Mouse (Mus musculus): ENCODE data around the gene Arhgap8.
A peak's percentile ranks its signal among the peaks of the same experiment; 100 is the strongest.
"Not testable (repeated sequence)": the region's sequence is repeated elsewhere in the genome, so short reads cannot be mapped to it uniquely, and the experiment has no call there.

Arhgap8 gene

DNA sequence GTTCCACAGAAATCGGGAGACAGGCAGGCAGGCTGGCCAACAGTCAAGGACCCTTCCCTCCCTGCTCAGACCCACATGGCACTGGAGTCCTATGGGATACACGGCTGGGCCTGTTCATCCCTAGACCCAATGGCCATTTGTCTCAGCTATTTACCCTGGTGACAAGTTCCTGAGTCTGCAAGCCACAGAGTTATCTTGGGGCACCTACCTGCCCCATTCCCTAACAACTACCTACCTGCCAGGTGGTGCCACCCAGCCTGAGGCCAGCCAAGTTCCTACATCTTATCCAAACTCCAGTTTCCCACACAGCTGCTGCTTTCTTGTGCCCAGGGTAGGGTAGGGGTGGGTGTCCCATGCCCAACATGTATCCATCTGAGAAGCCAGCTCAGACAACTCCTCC lies 21.7 kb upstream of the Arhgap8 start:
- DNase-seq, result no peak

DNA sequence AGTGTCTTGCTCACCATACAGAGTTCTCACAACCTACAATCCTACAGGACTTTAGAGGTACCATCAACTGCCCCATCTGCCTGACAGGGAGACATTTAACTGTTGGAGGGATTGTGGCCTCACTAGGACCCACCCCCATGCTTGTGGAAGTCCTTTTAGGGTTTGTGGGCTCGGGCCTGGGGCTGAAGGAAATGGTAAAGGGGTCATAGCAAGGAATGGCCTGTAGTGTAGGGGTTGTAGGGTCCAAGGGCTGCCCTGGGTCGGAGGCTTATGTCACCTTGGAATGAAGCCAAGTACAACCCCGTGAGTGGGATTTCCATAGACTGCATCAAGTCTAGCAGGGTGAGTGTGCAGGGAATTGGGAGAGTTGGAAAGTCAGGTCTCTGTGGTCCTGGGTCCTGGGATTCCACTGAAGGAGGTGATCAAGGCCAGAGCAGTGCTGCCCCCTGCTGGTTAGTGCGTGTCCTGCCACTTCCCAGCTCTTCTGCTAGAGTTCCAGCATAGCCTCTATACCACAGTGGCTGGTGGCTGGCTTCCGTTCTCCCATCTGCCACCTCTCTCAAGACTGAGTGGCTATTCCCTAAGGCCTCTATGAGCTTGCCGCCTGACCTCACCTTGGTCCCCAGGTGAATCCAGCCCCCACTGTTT lies 19.6 kb upstream of the Arhgap8 start:
- no peak for DNase-seq

DNA sequence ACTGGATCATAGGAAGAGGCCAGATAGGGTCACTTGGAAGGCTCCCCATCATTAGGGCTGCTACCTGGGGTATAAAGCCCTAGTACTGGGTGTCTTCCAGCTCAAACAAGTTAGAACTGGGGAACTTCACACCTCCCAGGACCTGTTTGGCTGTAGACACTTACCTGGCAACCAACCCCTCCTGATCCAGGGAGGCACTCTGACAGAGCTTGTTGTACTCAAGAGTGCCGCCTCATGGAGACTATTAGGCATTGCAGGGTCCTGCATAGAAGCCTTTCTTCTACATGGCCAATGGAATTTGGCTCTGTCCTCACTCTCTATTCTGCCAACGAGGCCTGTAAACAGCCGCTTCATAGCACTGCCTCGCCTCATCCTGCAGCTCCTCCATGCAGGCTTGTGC lies 17.9 kb upstream of the Arhgap8 start:
- no peak for DNase-seq

DNA sequence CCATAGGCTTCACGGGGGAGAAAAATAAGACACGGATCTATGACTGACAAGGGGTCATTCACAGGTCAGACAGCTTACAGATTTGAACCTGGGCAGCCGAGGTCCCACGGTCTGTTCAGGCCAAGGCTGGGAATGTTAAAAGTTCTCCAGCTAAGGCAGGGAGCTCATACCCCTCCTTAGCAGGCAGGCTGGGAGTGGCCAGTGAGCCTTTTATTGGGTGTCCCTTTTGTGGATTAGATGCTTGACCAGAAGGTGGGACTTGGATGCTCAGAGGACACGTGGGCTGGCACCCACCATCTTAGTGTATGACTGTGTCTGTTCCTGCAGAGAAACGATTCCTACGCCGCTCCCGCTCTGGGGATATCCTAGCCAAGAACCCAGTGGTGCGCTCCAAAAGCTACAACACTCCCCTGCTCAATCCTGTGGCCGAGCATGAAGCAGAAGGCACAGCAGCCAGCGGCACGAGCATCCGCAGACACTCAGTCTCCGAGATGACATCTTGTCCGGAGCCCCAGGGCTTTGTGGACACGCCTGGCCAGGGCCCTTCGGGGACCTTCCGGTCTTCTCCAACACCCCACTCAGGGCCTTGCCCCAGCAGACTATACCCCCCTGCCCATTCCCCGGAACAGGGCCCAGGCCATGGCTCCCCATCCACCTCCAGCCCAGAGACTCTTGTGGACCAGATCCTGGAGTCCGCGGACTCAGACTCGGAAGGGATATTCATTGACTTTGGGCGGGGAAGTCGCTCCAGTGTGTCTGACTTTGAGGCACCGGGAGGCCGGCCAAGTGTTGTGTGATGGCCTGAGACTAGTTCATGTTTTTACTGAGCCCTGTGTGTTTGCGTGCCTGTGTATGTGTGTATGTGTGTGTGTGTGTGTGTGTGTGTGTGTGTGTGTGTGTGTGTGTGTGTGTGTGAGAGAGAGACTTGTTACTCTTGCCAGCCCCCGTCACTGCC lies 17.2 kb upstream of the Arhgap8 start:
- no peak for DNase-seq

DNA sequence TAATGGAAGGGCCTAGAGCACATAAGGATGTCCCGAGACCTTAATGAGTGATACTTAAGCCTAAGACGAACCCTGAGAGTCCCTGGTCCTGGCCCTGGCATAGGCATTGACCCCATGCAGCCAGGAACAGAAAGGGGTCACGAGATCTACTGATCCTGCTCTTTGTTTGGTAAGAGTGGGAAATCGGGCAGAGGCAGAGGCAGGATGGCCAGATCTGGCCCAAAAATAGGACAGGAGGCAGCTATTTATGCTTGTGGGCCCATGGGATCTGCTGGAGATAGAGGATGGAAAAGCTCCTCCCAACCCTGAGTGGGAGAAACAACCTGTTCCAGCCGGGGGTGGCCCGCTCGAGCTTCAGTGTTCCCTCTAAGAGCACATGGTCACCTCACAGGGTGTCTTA lies 15.9 kb upstream of the Arhgap8 start:
- DNase-seq, result no peak

DNA sequence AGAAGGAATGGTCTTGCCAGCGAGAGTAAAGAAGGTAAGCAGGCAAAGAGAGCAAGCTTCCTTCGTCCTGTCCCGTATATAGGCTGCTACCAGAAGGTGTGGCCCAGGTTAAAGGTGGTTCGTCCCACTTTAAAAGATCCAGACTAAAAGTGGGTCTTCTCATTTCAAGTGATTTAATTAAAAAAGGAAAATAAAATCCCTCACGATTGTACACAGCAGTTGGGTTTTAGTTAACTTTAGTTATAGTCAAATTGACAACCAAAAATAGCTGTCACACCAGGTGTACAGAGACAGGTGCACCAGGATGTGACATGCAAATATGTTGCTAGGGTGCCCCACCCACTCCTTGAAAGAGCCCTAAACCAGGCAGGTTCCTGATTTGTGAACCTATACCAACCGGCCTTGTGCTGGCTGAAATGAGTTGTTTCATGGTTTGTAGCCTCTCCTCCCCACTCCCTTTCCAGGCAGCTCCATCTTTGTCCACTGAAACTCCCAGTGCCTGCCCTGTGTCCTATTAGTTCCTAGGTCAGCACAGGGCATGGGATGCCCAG lies 14.4 kb upstream of the Arhgap8 start:
- no peak for DNase-seq

DNA sequence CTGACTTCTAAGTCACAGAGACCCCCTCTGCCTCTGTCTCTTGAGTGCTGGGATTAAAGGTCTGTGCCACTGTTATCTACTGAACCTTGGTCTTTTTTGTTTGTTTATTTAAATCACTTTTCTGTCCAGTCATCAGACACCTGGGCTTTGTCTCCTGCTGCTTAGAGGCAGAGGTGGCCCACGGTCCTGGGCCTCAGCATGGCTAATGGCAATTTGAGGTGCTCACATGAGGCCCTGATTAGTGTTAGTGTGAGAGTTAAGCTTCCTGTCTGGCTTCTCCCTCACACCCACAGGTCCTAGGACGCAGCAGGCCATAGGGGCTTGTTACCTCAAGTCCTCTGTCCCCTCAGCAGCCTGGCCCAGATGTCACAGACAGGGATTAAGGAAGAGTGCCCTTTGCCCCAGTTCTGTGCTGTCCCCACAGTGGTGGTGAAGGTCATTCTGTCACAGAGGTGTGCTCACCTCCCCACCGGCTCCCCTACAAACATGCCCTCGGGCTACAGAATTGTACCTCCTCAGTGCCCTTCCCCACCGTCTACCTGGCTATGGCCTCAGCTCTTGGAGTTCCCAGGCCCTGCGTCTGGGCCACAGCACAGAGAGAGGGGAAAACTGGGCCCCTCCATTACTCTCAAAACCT lies 12.8 kb upstream of the Arhgap8 start:
- no peak for DNase-seq

DNA sequence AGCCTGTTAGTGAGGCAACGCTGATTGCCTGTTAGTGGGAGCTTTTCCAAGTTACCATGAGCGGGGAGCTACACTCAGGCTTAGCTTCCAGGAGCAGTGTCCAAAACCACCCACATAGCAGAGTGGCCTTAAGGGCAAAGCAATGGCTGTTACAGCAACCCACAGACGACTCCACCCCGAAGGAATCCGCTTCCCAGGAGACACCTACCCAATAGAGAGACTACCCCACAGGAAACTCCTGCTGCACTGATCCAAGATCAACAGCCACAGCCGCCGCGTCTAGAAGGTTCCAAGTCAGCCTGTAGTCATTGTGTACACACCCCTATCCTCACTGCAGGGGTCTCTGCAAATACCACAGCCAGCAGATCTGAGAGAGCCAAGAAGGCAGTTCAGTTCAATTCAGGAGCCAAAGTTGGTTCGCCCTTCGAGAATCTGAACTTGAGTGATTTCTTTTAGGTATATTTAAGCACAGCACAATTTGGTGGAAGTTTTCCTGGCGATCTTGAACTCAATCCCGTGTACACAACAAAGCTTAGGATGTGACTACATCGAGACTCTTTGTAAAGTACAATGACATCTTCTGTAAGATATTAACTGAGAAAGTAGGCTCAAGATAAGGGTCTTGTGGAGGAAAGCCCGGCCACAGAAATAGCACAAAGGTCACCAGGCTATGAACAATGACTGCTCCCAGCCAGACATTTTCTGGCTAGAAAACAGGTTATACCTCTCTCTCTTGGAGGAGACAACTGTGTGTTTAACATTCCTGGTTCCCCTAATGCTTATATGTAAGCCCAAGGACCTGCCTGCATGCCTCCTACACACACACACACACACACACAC lies 7.1 kb upstream of the Arhgap8 start:
- DNase-seq, result no peak

DNA sequence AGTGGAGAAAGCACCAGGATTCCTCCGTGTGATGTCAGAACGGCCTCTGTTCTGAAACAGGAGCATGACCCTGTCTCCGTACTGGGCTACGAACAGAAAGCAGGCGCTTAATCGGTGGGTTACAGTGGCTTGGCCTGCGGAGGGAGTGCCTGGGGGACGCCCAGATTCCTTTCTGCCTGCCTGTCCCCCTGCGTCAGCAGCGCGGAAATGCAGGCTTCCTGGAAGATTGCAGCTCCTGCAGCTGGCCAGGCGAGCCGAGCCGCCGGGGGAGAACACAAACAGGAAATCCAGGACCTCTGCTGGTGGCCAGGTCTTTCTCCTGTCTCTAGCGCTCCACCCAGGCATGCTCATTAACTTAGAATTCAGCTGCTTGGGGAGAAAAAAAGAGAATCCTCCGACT lies 5.1 kb upstream of the Arhgap8 start:
- no peak for DNase-seq

DNA sequence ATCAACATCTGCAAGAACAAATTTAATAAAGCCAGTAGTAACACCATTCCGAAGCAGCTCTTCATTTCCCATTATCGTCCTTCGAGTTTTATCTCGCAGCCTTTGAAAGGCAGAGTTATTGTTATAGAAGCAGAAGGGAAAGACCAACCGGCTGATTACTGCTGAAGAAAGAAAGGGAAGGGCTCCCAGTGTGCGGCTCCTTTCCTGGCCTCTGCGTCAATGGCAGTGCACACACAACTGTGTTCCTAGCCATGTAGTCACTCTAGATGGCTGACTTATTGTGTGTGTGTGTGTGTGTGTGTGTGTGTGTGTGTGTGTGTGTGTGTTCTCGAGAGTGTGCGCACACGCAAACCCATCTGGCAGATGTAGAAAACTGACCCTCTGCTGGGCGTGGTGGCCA lies 4.7 kb upstream of the Arhgap8 start:
- no peak for DNase-seq

DNA sequence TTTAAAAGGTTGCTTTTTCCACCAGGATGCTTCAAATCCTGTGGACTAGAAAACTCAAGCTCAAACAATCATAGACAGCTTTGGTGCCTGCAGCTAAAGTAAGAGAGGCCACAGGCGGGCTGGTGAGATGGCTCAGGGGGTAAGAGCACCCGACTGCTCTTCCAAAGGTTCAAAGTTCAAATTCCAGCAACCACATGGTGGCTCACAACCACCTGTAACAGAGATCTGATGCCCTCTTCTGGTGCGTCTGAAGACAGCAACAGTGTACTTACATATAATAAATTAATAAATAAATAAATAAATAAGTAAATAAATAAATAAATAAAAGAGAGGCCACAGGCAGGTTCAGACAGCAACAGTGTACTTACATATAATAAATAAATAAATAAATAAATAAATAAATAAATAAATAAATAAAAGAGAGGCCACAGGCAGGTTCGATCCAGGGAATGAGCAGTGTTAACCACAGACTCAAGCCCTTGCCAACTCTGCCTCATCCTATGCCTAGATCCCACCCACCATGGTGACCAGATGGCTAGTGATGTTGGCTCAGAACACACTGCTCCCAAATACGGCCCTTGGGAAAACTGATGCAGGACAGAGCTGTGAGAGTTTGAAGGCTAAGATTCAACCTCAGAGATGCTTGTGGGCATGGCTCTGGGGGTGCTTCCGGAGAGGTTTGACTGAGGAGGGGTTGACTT lies 2.1 kb upstream of the Arhgap8 start:
- DNase-seq, result not testable (repeated sequence)

DNA sequence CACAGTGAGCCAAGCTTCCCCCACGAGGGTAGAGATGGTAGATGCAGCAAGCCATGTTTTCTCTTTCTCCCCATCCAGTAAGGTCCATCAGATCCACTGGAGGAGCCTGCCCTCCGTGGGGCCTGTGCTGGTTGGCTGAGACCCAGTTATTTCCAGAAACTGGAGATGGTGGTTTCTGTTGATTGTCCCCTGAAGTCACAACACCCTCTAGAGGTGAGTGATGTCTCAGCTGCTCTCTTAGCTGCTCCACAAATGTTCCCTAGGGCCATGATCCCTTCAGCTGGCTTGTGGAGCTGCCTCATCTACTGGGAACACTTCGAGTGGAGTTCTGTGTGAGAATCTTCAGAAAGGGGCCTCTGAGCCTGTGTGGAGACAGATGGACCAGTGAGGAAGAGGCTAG lies 1.1 kb upstream of the Arhgap8 start:
- DNase-seq, result no peak

DNA sequence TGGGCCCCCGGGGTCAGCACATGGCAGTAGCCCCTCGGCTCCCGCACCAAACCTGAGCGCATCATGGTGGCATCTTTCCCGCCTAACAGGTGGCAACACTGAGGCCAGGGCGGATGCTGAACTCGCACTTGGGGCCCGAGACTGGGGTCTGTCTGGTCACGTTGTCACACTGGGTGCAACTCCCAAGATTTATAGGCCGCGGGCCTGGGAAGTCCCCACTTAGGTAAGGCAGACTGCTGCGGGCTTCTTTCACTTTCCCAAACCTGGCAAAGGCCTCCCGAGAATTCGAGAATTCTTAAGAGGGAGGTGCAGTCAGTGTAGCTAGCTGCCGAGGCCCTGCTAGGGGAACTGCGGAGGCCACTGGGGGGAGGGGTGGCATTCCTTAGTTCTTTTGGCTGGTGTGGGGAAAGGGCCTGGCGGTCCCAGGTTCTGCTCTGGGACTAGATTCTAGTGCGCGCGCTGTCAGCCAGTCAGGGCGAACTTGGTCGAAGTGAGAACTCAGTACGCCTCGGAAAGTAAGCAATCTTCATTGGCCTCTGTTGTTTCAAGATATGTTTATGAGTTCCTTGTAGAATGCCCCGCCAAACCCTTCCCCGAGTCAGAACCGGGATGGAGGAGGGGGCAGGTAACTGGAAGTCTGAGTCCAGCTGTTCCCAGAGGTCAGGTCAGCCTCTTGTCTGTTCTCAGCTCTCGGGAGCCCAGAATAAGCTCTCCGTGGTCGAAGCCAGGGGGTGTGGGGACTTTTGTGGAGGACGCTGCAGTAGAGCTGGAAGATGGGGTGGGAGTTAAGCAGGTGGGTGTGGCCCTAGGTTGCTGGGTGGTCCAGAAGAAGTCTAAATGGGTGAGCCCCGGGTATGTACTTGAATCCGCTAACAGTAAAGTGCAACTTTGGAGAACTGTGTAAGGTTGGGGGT lies 696 bp downstream of the Arhgap8 start:
- DNase-seq, result no peak

DNA sequence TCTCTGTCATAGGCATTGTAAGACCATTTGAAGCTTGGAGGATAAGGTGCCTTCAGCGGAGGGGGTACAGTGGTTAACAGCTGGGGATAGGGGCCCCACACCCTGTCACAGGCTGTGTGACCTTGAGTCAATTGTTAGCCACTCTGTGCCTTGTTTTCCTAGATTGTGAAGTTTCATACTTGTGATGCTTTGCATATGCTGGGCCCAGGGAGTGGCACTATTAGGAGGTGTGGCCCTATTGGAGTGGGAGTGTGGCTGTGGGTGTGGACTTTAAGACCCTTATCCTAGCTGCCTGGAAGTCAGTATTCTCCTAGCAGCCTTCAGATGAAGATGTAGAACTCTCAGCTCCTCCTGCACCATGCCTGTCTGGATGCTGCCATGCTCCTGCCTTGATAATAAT lies 3.8 kb downstream of the Arhgap8 start:
- DNase-seq, result not testable (repeated sequence)

DNA sequence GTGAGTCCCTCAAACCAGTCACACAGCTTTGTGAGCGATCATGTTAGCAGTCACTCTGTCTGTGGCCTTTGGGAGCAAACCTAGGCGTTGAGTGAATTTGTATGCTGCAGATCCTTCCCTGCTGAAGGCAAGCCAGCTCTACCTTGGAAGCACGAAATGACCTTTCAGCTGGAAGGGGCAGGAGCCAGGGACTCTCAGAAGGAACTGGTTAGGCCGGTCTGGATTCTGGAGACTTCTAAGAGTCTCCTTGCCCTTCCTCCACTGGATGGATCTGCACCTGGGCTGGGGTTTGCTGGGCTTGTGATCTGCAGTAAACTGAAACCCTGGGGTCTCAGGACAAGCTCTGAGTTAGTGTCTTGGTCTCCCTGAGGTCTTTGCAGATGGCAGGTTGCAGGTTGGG lies 4.3 kb downstream of the Arhgap8 start:
- no peak for DNase-seq

DNA sequence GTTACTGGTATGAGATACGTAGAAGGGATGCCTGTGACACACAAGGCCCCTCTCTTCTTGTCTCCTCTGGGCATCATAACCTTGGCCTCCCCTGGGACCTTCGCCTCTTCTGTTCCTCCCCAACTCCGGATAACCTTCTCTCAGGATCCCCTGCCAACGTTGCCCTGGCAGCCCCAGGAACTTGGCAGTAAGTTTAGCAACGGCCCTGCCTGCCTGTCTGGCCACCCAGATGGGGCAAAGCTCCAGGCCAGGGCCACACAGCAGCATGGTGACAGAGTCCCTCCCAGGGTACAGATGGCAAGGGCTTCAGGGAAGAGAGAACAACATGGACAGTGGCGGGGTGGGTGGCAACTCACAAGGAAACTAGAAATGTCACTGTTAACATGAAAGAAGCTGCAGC lies 9.8 kb downstream of the Arhgap8 start:
- DNase-seq, result peak; percentile 20

DNA sequence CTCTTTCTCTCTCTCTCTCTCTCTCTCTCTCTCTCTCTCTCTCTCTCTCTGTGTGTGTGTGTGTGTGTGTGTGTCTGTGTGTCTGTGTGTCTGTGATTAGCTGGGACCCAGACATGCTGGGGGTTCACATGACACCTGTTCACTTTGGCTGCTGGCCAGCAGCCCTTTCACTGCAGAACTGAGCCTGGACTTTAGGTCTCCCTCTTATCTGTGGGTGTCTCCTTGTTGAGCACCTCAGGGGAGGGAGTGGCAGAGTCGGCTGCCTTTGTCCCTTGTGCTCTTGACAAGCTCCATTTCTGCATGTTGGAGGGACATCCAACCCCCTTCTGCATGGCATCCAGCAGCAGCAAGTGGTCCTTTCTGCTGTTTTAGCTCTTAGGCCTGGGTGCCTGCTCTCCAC lies 11.0 kb downstream of the Arhgap8 start:
- DNase-seq, result no peak

DNA sequence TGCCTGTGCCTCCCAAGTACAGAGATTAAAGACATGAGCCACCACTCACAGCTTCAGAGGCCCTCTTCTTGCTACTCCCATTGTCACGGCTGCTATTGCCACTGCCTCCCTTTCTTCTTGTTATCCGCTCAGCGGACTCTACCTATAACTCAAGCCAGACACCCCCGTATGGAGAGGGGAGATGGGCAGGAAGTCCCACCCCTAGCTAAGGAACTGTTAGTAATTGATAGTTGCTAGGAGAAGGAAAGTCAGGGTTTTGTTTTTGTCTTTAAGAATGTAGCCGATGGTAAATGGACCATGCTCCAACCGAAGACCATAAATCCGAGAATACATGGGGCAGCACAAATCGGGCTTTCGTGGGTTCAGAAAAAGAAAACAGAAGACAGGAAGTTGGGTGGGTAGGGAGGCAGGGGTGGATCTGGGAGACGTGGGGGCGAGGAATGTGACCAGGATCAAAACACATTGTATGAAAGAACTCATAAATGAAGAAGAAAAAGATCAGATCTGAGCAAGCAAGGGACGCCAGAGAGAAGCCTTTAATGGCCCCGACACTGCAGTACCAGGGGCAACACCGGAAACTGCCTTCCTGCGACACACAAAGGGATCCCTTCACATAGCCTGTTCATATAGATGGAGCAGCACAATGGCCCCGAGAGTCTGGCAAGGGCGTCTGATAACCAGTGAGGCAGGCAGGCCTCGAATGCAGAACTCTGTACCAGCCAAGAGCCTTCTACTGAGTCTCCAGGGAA lies 12.0 kb downstream of the Arhgap8 start:
- no peak for DNase-seq

DNA sequence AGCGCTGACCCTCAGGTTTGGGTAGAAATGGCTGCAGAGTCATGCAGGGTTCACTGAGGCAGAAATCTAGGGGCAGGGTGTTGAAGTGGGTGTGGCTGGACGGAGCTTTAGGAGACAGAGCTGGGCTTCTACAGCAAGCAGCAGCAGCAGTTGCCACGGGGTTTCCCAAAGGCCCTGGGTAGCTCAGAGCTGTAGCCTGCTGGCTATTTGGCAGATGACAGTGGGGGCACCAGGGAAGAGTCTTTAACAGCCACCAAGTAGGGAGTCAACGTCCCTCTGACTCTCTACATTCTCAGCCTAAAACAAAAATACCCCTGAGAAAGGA lies 12.5 kb downstream of the Arhgap8 start:
- no peak for DNase-seq

DNA sequence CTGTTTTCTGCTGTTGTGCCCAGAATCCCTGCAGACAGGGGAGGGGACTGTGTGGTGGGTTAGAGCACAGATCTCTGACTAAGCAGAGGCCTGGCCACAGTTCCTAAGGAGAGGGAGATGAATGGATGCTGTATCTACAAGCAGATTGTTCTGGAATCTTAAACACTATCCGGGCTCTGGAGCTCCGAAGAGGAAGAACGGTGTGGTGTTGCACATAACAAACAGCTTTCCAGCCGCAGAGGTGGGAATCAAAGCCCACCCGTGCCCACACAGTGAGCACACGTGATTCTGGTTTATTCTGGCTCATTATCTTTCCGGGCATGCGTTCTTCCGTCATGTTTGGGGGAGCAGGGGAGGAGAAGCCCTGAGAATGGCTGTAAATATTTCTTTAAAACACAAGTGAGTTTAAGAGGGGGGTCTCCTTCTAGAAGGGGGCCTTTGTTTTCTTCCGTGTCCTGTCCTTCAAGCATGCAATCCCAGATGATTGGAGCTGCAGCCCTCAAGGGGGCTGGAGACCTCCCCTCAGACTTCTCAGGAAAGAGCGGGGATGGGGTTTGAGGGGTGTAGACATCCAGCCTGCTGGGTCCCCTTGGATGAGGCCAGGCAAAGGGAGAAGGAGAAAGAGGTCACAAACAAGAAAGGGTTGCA lies 16.6 kb downstream of the Arhgap8 start:
- no peak for DNase-seq
